Mouse (Mus musculus): Measurements from ENCODE around the gene Tanc2. TPM values are rescaled to one million over a fixed set of nuclear protein-coding genes. Genes with fewer than 3 reads are reported as not detected.

The Tanc2 gene
- polyA plus RNA-seq, 2 experiments: 11.2 to 13.0 TPM

GRCm38 (mm10) chr11:105823759-105824158 lies 234.0 kb downstream of the Tanc2 start:
- TF ChIP-seq POLR2A (IDR thresholded peaks at IDR 0.05; ENCODE audit: borderline replicate concordance, extremely low read depth, insufficient read depth, insufficient read length): no peak
- Histone ChIP-seq H3K27me3 (ENCODE audit: control insufficient read depth, insufficient read depth, low read length) (no peaks in the 10 kb centered on the region), H3K27ac (replicated peaks; ENCODE audit: low read depth, low read length) (no peak overlapping the region), H3K4me2 (replicated peaks; ENCODE audit: low read depth, low read length, severe bottlenecking) (no peak overlapping the region), H3K9ac (ENCODE audit: low read depth, low read length, severe bottlenecking) (no peak overlapping the region), H3K36me3 (ENCODE audit: control insufficient read depth, insufficient read depth, low read length) (no peaks in the 10 kb centered on the region), H3K9me3 (ENCODE audit: control insufficient read depth, low read length) (no peaks in the 10 kb centered on the region), H3K4me3 (replicated peaks; ENCODE audit: low read length) (no peak overlapping the region), H3K4me1 (ENCODE audit: control insufficient read depth, insufficient read depth, low read length) (no peaks in the 10 kb centered on the region)
- no peak for DNase-seq (ENCODE audit: low spot score)
- no peak for ATAC-seq (ENCODE audit: low FRiP score, low read depth)
- WGBS: 47% methylated on average over 2 of the region's 2 CpGs

- no peak overlapping the region for H3K27ac ChIP-seq (replicated peaks; ENCODE audit: low read depth, low read length)
- WGBS: 92% methylated on average over 2 of the region's 2 CpGs
- no peak overlapping the region for H3K4me2 ChIP-seq (replicated peaks; ENCODE audit: low read depth, low read length, severe bottlenecking)
- H3K9ac ChIP-seq (ENCODE audit: low read depth, low read length, severe bottlenecking): no peak overlapping the region
- H3K4me3 ChIP-seq (replicated peaks; ENCODE audit: low read length): no peak overlapping the region
- ATAC-seq (ENCODE audit: low FRiP score, low read depth) (no peak), DNase-seq (ENCODE audit: low spot score) (no peak)
- no peak for TF ChIP-seq POLR2A (IDR thresholded peaks at IDR 0.05; ENCODE audit: borderline replicate concordance, extremely low read depth, insufficient read depth, insufficient read length)
- H3K27me3 ChIP-seq (ENCODE audit: control insufficient read depth, insufficient read depth, low read length): no peaks in the 10 kb centered on the region
- no peaks in the 10 kb centered on the region for H3K36me3 ChIP-seq (ENCODE audit: control insufficient read depth, insufficient read depth, low read length)
- H3K9me3 ChIP-seq (ENCODE audit: control insufficient read depth, low read length): no peaks in the 10 kb centered on the region
- no peaks in the 10 kb centered on the region for H3K4me1 ChIP-seq (ENCODE audit: control insufficient read depth, insufficient read depth, low read length)
Measured at GRCm38 (mm10) chr11:105828175-105828574, 238.4 kb downstream of the Tanc2 start.

DNA sequence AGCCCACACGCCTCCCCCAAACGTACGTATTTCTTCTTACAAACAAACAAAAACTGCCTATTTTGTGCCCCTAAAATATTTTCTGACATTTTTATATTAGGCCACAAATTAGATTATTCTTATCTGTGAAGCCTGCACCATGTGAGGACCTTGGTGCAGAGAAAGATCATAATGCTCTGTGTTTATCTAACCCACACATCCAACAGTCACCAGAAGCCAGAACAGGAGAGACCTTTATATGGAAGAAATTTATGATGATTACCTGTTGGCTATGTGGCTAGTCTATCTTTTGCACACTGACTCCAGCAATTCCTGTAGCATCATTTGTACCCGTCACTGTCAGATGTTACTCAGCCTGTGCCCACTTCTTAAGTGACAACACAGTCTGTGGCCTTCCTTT lies 245.4 kb downstream of the Tanc2 start:
- DNase-seq (ENCODE audit: low spot score): no peak
- no peak overlapping the region for H3K9ac ChIP-seq (ENCODE audit: low read depth, low read length, severe bottlenecking)
- WGBS: 95% methylated on average over 4 of the region's 4 CpGs
- no peaks in the 10 kb centered on the region for H3K4me1 ChIP-seq (ENCODE audit: control insufficient read depth, insufficient read depth, low read length)
- ATAC-seq (ENCODE audit: low FRiP score, low read depth): no peak
- 0 out of 2 replicates have a peak, but pooled peaks cover 7% of the 10 kb centered on the region for H3K36me3 ChIP-seq (ENCODE audit: control insufficient read depth, insufficient read depth, low read length)
- no peak overlapping the region for H3K4me3 ChIP-seq (replicated peaks; ENCODE audit: low read length)
- TF ChIP-seq POLR2A (IDR thresholded peaks at IDR 0.05; ENCODE audit: borderline replicate concordance, extremely low read depth, insufficient read depth, insufficient read length): no peak
- no peak overlapping the region for H3K4me2 ChIP-seq (replicated peaks; ENCODE audit: low read depth, low read length, severe bottlenecking)
- no peak overlapping the region for H3K27ac ChIP-seq (replicated peaks; ENCODE audit: low read depth, low read length)
- H3K9me3 ChIP-seq (ENCODE audit: control insufficient read depth, low read length): no peaks in the 10 kb centered on the region
- H3K27me3 ChIP-seq (ENCODE audit: control insufficient read depth, insufficient read depth, low read length): no peaks in the 10 kb centered on the region

DNA sequence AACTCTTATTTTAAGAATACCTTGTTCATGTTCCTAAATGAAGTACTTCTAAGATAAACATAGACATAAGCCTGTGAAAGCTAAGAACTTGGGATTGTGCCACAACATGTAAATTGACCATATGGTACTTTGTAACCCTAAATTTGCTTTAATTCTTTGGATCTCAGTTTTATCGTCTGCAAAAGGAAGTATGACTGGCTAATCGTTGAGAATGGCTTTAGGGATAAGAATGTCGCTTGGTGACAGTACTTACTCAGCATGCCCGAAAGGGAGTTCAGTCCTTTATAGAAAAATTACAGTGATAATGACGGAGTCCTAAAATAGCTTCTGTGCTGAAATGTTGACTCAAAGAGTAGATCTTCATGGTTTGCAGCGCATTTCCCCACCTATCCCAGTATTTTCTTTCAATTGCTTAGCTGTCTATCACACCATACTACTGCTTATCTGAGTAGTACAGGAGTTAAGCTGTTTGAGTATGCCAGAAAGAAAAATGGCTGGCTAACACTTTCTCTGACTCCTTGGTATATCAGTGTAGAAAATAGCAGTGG lies 246.6 kb downstream of the Tanc2 start:
- no peak for DNase-seq (ENCODE audit: low spot score)
- Histone ChIP-seq H3K27me3 (ENCODE audit: control insufficient read depth, insufficient read depth, low read length) (no peaks in the 10 kb centered on the region), H3K4me1 (ENCODE audit: control insufficient read depth, insufficient read depth, low read length) (no peaks in the 10 kb centered on the region), H3K4me3 (replicated peaks; ENCODE audit: low read length) (no peak overlapping the region), H3K27ac (replicated peaks; ENCODE audit: low read depth, low read length) (no peak overlapping the region), H3K4me2 (replicated peaks; ENCODE audit: low read depth, low read length, severe bottlenecking) (no peak overlapping the region), H3K36me3 (ENCODE audit: control insufficient read depth, insufficient read depth, low read length) (0 out of 2 replicates have a peak, but pooled peaks cover 7% of the 10 kb centered on the region), H3K9me3 (ENCODE audit: control insufficient read depth, low read length) (no peaks in the 10 kb centered on the region), H3K9ac (ENCODE audit: low read depth, low read length, severe bottlenecking) (no peak overlapping the region)
- TF ChIP-seq POLR2A (IDR thresholded peaks at IDR 0.05; ENCODE audit: borderline replicate concordance, extremely low read depth, insufficient read depth, insufficient read length): no peak
- WGBS: 77% methylated on average over 6 of the region's 6 CpGs
- ATAC-seq (ENCODE audit: low FRiP score, low read depth): no peak

GRCm38 (mm10) chr11:105837962-105838361 lies 248.2 kb downstream of the Tanc2 start:
- Histone ChIP-seq H3K9ac (ENCODE audit: low read depth, low read length, severe bottlenecking) (no peak overlapping the region), H3K36me3 (ENCODE audit: control insufficient read depth, insufficient read depth, low read length) (0 out of 2 replicates have a peak, but pooled peaks cover 7% of the 10 kb centered on the region), H3K27ac (replicated peaks; ENCODE audit: low read depth, low read length) (no peak overlapping the region), H3K27me3 (ENCODE audit: control insufficient read depth, insufficient read depth, low read length) (no peaks in the 10 kb centered on the region), H3K4me2 (replicated peaks; ENCODE audit: low read depth, low read length, severe bottlenecking) (no peak overlapping the region), H3K9me3 (ENCODE audit: control insufficient read depth, low read length) (no peaks in the 10 kb centered on the region), H3K4me3 (replicated peaks; ENCODE audit: low read length) (no peak overlapping the region), H3K4me1 (ENCODE audit: control insufficient read depth, insufficient read depth, low read length) (no peaks in the 10 kb centered on the region)
- TF ChIP-seq POLR2A (IDR thresholded peaks at IDR 0.05; ENCODE audit: borderline replicate concordance, extremely low read depth, insufficient read depth, insufficient read length): no peak
- ATAC-seq (ENCODE audit: low FRiP score, low read depth) (no peak), DNase-seq (ENCODE audit: low spot score) (no peak)

GRCm38 (mm10) chr11:105845901-105846300 lies 256.1 kb downstream of the Tanc2 start:
- H3K4me3 ChIP-seq (replicated peaks; ENCODE audit: low read length): no peak overlapping the region
- no peak for DNase-seq (ENCODE audit: low spot score)
- no peak for ATAC-seq (ENCODE audit: low FRiP score, low read depth)
- H3K9ac ChIP-seq (ENCODE audit: low read depth, low read length, severe bottlenecking): no peak overlapping the region
- H3K4me1 ChIP-seq (ENCODE audit: control insufficient read depth, insufficient read depth, low read length): no peaks in the 10 kb centered on the region
- H3K27ac ChIP-seq (replicated peaks; ENCODE audit: low read depth, low read length): no peak overlapping the region
- no peaks in the 10 kb centered on the region for H3K36me3 ChIP-seq (ENCODE audit: control insufficient read depth, insufficient read depth, low read length)
- 90% methylated on average over 1 of the region's 1 CpGs for WGBS
- H3K9me3 ChIP-seq (ENCODE audit: control insufficient read depth, low read length): no peaks in the 10 kb centered on the region
- no peaks in the 10 kb centered on the region for H3K27me3 ChIP-seq (ENCODE audit: control insufficient read depth, insufficient read depth, low read length)
- no peak for TF ChIP-seq POLR2A (IDR thresholded peaks at IDR 0.05; ENCODE audit: borderline replicate concordance, extremely low read depth, insufficient read depth, insufficient read length)
- H3K4me2 ChIP-seq (replicated peaks; ENCODE audit: low read depth, low read length, severe bottlenecking): no peak overlapping the region
